Mouse (Mus musculus): ENCODE results near the gene Tmem86a. TPM values are rescaled to one million over a fixed set of nuclear protein-coding genes. Genes with fewer than 3 reads are reported as not detected.

The Tmem86a gene
- polyA plus RNA-seq, 2 experiments from 2014 or later = 4.5 to 6.0 TPM

- ATAC-seq = peak; percentile 75
These were observed 19.7 kb upstream of the Tmem86a start for GRCm38 (mm10) chr7:47030517-47031193.

- ATAC-seq = peak; percentile 37
These were observed 19.0 kb upstream of the Tmem86a start for GRCm38 (mm10) chr7:47031371-47031770.

DNA sequence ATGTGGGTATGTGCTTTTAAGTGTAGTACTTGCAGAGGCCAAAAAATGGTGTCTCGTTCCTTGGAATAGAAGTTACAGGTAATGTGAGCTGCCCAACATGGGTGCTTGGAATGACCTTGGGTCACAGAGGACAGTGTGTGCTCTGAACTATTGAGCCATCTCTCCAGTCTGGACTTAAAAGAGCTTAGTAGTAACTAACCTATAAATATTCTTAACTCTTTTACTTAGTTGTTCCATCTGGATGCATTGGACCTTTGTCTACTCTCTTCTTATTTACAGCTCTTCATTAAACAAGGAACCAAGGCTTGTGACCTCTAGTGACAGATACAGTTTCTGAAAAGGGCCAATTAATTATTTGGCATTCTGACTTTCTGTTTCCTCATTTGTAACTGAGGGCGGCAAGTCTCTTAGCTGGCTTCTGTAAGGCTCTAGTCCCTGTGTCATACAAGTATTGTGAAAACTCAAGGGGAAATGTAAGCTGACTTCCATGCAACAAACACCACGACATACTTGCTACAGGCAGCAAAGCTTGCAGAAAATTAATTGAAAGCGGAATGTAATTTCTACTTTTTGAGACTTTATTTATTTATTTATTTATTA is 15.5 kb upstream of the Tmem86a start:
- no peak for ATAC-seq

- ATAC-seq = no peak
These were observed 15.0 kb upstream of the Tmem86a start for GRCm38 (mm10) chr7:47035426-47035825.

DNA sequence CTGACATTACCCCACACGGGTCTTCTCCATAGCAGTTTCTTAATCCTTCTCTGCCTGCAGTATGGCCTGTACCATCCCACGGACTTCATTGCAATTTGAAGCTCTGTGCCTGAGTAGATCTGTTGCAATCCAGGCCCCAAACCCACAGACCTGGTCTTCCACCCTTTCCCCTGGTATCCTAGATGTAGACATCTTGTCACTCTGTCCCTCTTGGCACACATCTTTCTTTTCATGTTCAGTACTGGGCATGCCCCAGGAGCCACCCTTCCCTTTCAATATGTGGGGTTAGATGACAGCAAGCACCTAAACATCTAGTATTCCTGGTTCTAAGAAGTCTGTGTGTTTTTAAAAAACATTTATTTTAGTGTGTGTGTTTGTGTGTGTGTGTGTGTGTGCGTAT is 8.7 kb upstream of the Tmem86a start:
- no peak for ATAC-seq

- ATAC-seq = no peak
These were observed 8.3 kb upstream of the Tmem86a start for GRCm38 (mm10) chr7:47042121-47042520.

DNA sequence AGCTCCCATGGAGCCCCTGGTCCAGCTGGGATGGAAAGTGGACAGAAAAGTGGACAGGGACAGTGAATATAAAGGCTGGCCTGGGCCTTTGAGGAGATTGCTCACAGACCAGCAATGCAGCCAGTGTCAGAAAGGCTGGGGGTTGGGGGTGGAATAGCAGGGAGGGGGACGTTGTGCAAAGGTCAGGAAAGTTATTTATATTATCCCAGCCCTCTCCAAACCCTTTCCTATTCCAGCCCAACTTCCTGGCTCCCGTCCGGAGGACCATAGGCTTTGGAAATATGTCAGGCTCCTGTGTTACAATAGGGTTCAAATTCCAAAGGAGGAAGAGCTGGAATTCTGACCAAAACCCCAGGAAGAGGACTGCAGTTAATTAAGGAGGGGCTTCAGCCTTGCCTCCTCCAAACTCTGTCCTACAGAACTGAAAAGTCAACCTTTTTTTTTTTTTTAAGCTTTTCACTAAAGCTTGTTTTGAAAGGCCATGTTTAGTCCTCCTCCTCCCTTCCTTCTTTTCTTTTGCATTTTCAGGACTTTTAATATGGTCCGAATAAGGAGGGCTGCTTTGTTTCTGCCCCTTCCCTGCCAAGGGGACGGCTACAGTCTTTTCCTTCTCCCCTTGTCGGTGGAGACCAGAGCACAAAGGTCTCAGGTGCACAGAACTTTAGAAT is 7.4 kb upstream of the Tmem86a start:
- ATAC-seq = no peak

DNA sequence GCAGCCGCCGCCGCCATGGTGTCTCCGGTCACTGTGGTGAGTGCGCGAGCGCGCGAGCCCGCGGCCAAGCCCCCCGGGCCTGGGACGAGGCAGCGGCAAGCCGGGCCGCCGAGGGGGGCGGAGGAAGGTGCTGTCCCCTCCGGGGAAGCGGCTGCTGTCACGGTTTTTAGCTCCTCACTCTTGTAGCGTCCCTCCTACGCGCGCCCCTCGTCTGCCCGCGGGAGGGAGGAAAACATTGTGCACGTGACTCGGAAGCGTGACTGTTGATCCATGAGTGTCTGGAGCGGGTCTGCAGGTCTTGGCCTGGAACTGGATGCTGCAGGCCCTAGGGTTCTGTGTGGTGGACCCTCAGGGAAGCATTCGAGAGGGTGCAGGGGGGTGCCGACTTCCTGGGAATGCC is 365 bp downstream of the Tmem86a start:
- ATAC-seq = peak; percentile 74

- ATAC-seq = no peak
These were observed 1.2 kb downstream of the Tmem86a start for GRCm38 (mm10) chr7:47051404-47052151.

DNA sequence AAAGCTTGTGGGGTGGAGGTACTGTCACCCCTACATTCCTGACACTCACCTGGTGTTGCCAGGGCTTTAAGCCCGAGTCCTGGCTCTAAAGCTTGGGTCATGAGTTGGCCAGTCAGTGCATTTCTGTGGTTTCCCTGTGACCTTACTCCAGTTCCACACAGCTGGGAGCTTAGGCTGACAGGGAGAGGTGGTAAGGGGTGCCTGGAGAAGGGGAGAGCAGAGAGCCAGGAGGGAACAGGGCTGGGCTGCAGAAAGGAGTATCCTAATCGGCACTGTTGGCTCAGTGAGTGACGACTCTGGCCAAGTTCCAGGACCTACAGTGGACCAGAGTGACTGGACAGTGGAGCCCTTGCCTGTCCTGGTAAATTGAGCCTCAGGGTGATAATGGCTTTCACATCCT is 1.9 kb downstream of the Tmem86a start:
- no peak for ATAC-seq

GRCm38 (mm10) chr7:47053287-47053686 is 2.9 kb downstream of the Tmem86a start:
- ATAC-seq = no peak

DNA sequence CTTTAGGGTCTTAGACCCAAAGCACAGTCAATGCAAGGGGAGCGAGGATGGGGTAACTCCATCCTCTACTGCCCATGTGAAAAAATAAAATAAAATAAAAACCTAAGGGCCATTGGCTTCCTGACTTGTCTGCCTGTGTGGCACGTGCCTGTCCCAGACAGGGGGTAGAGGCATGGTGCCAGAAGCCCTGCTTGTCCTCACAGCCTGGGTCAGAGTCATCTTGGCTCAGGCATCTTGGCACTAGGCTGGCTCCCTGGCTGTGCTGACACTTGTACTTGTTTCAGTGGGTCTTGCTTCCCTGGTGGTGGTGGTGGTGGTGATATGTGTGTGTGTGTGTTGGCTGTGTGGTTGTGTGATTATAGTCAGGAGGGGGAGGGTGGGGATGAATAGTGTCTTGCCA is 4.3 kb downstream of the Tmem86a start:
- ATAC-seq = no peak

- no peak for ATAC-seq
These were observed 5.3 kb downstream of the Tmem86a start for GRCm38 (mm10) chr7:47055744-47056143.

GRCm38 (mm10) chr7:47056273-47056672 is 5.9 kb downstream of the Tmem86a start:
- ATAC-seq = no peak

DNA sequence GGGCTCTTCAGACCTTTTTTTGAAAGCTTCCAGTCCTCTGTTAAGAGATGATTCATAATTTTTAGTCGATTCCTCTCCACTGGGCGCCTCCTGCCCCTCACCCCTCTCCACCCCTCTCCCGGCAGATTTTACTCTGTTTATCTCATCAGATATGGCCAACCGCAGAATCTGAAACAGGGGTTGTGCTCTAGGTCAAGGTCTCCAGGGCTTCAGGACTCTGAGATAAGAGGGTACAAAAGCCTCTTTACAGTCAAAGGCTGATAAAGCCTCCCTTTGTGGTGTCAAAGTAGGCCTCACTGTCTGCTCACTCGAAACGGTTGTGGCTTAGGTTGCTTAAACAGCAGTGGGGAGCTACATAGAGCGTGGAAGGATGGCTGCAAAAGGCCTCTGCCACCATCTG is 8.9 kb downstream of the Tmem86a start:
- no peak for ATAC-seq

DNA sequence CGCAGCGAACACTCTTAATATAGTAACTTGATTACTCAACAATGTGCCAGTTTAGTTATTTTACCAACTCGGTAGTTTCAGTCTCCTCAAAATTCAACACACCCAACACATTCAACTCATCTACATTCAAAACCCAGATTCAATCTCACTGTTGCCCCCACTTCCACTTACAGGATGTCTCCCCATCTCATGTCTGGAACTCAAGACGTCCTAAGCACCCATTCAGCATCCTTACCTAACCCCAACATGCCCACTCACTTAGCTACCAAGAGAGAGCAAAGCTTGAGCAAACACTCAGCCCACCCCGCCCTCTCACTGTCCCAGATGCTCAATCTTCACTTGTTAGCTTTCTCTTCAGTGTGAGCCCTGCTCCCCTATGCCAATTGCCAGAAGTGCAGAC is 11.2 kb downstream of the Tmem86a start:
- ATAC-seq = no peak

GRCm38 (mm10) chr7:47066942-47067341 is 16.5 kb downstream of the Tmem86a start:
- no peak for ATAC-seq

DNA sequence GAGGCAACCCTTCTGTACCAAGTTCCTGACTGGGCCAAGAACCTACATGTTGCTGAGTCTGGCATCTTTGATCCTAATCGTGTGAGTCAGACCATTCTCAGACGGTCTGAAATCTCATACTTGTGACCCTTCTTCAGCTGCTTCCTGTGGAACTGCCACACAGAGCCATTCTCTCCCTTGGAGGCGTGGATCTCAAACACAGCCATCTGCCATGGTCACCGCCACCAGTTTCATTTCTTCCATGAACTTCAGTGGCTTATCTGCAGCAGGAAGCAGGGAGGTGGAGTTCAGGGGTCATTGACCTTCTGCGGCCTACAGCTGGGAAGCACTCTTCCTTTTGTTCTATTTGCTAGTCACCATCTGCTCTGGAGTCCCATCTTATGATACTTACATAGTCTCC is 17.5 kb downstream of the Tmem86a start:
- ATAC-seq = no peak

DNA sequence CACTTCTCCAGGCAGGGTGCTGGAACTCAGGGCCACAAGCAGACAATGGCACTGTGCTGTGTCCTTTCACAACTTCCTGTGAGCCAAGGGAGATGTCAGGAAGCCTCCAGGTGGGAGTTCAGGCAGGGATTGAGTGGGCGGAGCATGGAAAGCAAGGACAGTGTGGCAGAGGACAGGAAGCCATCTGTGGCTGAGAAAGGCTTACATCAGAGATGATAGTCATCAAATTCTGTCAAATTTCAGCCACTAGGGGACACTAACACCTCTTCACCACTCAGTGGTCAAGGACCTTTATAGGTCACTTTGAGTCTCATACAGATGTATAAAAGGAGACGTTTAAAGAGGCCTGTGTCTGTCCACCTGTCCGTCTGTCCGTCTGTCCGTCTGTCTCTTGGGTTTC is 22.1 kb downstream of the Tmem86a start:
- ATAC-seq = no peak

DNA sequence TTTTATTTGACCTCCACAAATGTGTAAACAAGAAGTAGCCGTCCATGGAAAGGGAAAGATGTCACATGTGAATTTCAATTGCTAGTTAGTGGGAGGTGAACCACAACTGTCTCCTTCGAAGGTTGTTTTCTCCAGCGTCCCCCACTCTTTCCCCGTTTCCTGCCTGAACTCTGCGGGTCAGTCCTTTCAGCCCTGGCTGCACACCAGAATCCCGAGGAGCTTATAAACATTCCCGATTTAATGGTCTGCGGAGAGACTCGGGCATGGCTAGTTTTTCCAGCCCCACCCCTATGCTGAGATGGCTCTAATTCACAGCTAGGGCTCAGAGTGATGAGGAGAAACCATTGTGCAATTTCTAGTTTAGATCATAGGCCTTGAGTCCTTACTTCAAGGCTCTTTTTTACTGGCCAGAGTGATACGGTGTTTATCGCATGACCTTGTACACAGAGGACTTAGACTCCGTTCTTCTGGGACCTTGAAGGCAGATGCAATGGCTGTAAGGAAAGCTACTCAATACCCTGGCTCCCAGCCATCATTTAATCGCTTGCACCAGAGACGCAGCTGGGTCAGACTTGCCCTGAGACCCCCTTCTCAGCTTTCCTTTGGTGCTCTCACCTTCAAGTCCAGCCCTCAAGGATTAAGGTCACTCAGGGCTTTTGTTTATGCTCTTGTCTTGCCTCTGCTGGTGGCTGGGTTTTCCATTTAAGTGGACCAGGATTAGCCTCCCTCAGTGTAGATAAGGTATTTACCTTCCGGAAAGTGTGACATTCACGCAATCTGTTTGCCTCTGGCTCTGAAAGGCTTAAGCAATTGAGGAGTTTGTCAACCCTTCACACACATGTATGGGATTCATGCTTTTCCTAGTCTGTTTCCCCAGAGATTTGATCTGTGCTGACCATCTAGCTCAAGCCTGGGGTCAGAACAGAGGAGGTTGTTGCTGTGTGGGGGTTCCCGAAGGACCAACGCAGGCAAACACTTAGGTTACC is 23.4 kb downstream of the Tmem86a start:
- no peak for ATAC-seq

DNA sequence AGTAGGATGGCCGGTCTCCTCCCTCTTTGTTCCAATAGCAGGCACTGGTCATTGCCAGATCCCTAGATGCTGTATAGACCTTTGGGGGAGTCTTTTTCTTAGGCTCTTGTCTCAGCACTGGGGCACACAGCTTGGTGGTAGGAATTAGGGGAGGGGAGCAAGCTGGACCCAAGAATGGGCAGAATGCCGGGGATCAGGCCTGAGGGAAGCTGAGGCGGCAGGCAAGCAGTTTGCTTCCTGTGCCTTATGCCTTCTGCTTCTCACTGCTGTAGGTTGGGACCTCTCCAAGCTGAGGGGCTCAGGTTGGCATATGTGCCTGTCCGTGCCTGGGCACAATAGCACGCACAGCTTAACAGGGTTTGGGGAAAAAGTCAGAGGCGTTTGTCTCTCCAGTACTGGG is 25.8 kb downstream of the Tmem86a start:
- ATAC-seq = no peak

DNA sequence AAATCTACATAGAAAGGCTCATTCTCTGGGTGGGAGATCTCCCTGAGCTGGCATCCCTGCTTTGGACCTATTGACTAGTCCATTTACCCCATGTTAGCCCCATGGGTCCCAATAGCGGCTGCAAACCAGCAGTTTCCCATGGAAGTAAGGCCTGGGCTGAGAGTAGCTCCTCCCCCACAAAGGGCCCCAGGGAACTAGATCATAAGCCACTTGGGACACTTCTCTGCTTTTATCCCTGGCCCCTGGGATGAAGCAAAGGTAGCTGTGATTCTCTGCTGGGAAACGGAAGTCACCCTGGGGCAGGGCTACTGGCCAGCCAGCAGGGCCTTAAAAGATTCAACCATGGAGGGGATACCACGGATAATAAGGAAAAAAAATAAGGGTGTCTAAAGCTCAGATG is 26.3 kb downstream of the Tmem86a start:
- no peak for ATAC-seq

Data from CD4-positive, CD25-positive, alpha-beta regulatory T cell, adult 4 months (primary cell).